Mouse (Mus musculus): ENCODE measurements around the gene Gm5725. TPM values are rescaled to one million over a fixed set of nuclear protein-coding genes. Genes with fewer than 3 reads are reported as not detected.
"Not testable (repeated sequence)": the region's sequence is repeated elsewhere in the genome, so short reads cannot be mapped to it uniquely, and the experiment has no call there.

The Gm5725 gene
- polyA plus RNA-seq (2015; fragmentation: Nextera tagmentation; extraction: Ambion mirVana), result not detected in 2 replicates

GRCm38 (mm10) chr7:21844167-21844566 lies at the start of gene Gm5725:
TSS of gene Gm5725 (minus strand) at chr7:21844267.
- H3K4me2 ChIP-seq; H3K27ac ChIP-seq; H3K4me3 ChIP-seq (replicated peaks); H3K36me3 ChIP-seq; H3K27me3 ChIP-seq; ATAC-seq (replicated peaks; ENCODE audit: low FRiP score); H3K9me3 ChIP-seq (replicated peaks); H3K4me1 ChIP-seq; H3K9ac ChIP-seq: not testable (repeated sequence)
- WGBS, result no CpG with 5 or more reads among the region's 1 CpGs

- ATAC-seq (replicated peaks; ENCODE audit: low FRiP score); H3K9me3 ChIP-seq (replicated peaks); H3K9ac ChIP-seq; H3K4me3 ChIP-seq (replicated peaks); H3K36me3 ChIP-seq; H3K4me2 ChIP-seq; H3K27ac ChIP-seq; H3K27me3 ChIP-seq; H3K4me1 ChIP-seq: not testable (repeated sequence)
- no CpG with 5 or more reads among the region's 1 CpGs for WGBS
Measured at GRCm38 (mm10) chr7:21832051-21832450, 12.0 kb downstream of the Gm5725 start, which contains the start of gene Vmn1r135. TSS of gene Vmn1r135 (plus strand) at chr7:21832351.

- H3K9ac ChIP-seq; H3K4me2 ChIP-seq; H3K27ac ChIP-seq; ATAC-seq (replicated peaks; ENCODE audit: low FRiP score); H3K36me3 ChIP-seq; H3K4me1 ChIP-seq; H3K4me3 ChIP-seq (replicated peaks); H3K27me3 ChIP-seq; H3K9me3 ChIP-seq (replicated peaks): not testable (repeated sequence)
- WGBS, result no CpG with 5 or more reads among the region's 3 CpGs
Measured at GRCm38 (mm10) chr7:21796628-21797027, 47.4 kb downstream of the Gm5725 start, which contains the start of gene Gm4177. TSS of gene Gm4177 (minus strand) at chr7:21796728.

Other genes starting within 250 kb of the Gm5725 start
- not detected in 2 replicates for gene Vmn1r132, start 230.2 kb downstream of the Gm5725 start, polyA plus RNA-seq (2015; fragmentation: Nextera tagmentation; extraction: Ambion mirVana)
- gene Gm4175, start 82.8 kb downstream of the Gm5725 start, polyA plus RNA-seq (2015; fragmentation: Nextera tagmentation; extraction: Ambion mirVana), result not detected in 2 replicates
- not detected in 2 replicates for gene Gm4177, start 47.5 kb downstream of the Gm5725 start, polyA plus RNA-seq (2015; fragmentation: Nextera tagmentation; extraction: Ambion mirVana)
- not detected in 2 replicates for gene Vmn1r135, start 11.9 kb downstream of the Gm5725 start, polyA plus RNA-seq (2015; fragmentation: Nextera tagmentation; extraction: Ambion mirVana)
- not detected in 2 replicates for gene Gm5891, start 77.0 kb upstream of the Gm5725 start, polyA plus RNA-seq (2015; fragmentation: Nextera tagmentation; extraction: Ambion mirVana)
- gene Vmn1r137, start 150.3 kb upstream of the Gm5725 start, polyA plus RNA-seq (2015; fragmentation: Nextera tagmentation; extraction: Ambion mirVana), result not detected in 2 replicates
- gene Vmn1r138, start 184.6 kb upstream of the Gm5725 start, polyA plus RNA-seq (2015; fragmentation: Nextera tagmentation; extraction: Ambion mirVana), result not detected in 2 replicates
- gene Gm6176, start 212.0 kb upstream of the Gm5725 start, polyA plus RNA-seq (2015; fragmentation: Nextera tagmentation; extraction: Ambion mirVana), result not detected in 2 replicates
- gene Vmn1r139, start 224.8 kb upstream of the Gm5725 start, polyA plus RNA-seq (2015; fragmentation: Nextera tagmentation; extraction: Ambion mirVana), result not detected in 2 replicates